Mouse (Mus musculus): ENCODE measurements around the gene Kit. TPM values are rescaled to one million over a fixed set of nuclear protein-coding genes. Genes with fewer than 3 reads are reported as not detected.

Kit gene
- total and polyA plus RNA-seq, 3 experiments: 2.2 to 5.4 (median 2.8) TPM

DNA sequence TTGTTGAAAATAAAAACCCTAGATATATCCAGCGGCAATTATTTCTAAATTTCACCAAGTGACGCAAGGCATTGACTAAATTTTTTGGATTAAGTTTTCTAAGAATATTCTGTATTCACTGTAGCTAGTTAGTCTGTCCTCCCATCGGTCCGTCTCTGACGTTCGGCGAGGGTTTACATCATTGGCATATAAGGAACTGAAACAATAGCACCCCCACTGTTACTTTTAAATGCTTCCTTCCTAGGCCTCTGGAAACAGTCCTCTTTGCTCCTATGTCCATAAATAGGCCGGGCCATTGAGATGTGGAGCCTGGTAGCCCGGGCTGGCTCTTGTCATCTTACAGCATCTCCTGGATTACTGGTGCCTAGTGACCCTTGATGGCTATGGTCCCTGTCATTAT is 29.5 kb downstream of the Kit start:
- TF ChIP-seq EP300 (IDR thresholded peaks at IDR 0.05; ENCODE audit: insufficient read depth, low read depth, low read length) (no peak), POLR2A (IDR thresholded peaks at IDR 0.05; ENCODE audit: insufficient read depth, low read depth, low read length) (no peak), CTCF (IDR thresholded peaks at IDR 0.05) (no peak)
- Histone ChIP-seq H3K4me3 (no peak overlapping the region), H3K4me1 (ENCODE audit: control insufficient read depth, insufficient read depth, low read length) (no peaks in the 10 kb centered on the region), H3K36me3 (ENCODE audit: control insufficient read depth, insufficient read depth, low read length) (no peaks in the 10 kb centered on the region), H3K9ac (ENCODE audit: low read depth, low read length) (no peak overlapping the region), H3K79me2 (replicated peaks; ENCODE audit: control insufficient read depth, insufficient read depth, low read length) (no peaks in the 10 kb centered on the region), H3K27ac (no peak overlapping the region), H3K27me3 (ENCODE audit: control insufficient read depth, insufficient read depth, low read length) (no peaks in the 10 kb centered on the region)
- intact Hi-C loops (cut with DNase I): no loop called here
- WGBS: 59% methylated on average over 9 of the region's 9 CpGs
- DNase-seq: no peak

DNA sequence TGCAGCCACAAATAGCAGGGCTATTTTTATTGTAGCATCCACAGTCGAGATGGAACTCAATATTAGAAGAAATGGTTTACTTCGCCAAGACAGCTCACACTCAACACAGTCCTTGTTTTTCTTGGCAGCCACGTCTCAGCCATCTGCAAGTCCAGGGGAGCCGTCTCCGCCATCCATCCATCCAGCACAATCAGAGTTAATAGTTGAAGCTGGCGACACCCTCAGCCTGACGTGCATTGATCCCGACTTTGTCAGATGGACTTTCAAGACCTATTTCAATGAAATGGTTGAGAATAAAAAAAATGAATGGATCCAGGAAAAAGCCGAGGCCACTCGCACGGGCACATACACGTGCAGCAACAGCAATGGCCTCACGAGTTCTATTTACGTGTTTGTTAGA is 32.2 kb downstream of the Kit start:
- intact Hi-C loops (cut with DNase I): no loop called here
- no peaks in the 10 kb centered on the region for H3K27me3 ChIP-seq (ENCODE audit: control insufficient read depth, insufficient read depth, low read length)
- no peak overlapping the region for H3K9ac ChIP-seq (ENCODE audit: low read depth, low read length)
- TF ChIP-seq CTCF (IDR thresholded peaks at IDR 0.05) (no peak), EP300 (IDR thresholded peaks at IDR 0.05; ENCODE audit: insufficient read depth, low read depth, low read length) (no peak), POLR2A (IDR thresholded peaks at IDR 0.05; ENCODE audit: insufficient read depth, low read depth, low read length) (no peak)
- H3K4me3 ChIP-seq: no peak overlapping the region
- DNase-seq: peak; percentile 24
- no peaks in the 10 kb centered on the region for H3K36me3 ChIP-seq (ENCODE audit: control insufficient read depth, insufficient read depth, low read length)
- H3K27ac ChIP-seq: no peak overlapping the region
- H3K4me1 ChIP-seq (ENCODE audit: control insufficient read depth, insufficient read depth, low read length): no peaks in the 10 kb centered on the region
- 50% methylated on average over 14 of the region's 14 CpGs for WGBS
- no peaks in the 10 kb centered on the region for H3K79me2 ChIP-seq (replicated peaks; ENCODE audit: control insufficient read depth, insufficient read depth, low read length)

DNA sequence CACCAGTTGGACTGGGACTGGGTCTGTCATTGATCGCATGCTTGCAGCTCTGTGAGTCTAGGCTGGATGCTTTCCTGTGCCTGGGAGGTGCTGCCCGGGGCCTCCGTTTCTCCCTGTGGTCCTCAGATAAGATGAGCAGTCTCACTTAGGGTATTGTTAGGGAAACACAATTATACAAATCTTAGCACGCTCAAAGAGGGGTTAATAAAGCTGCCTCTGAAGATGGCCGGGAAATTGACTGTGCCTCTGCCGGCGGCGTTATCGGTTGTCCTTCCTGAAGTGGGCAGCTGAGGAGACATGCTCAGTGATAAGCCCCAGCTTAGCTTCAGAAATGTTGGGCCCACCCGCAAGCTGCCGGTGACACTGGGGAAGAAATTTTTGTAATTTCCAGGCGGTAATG is 33.3 kb downstream of the Kit start:
- Histone ChIP-seq H3K9ac (ENCODE audit: low read depth, low read length) (no peak overlapping the region), H3K79me2 (replicated peaks; ENCODE audit: control insufficient read depth, insufficient read depth, low read length) (no peaks in the 10 kb centered on the region), H3K27me3 (ENCODE audit: control insufficient read depth, insufficient read depth, low read length) (no peaks in the 10 kb centered on the region), H3K36me3 (ENCODE audit: control insufficient read depth, insufficient read depth, low read length) (no peaks in the 10 kb centered on the region), H3K4me3 (no peak overlapping the region), H3K27ac (no peak overlapping the region), H3K4me1 (ENCODE audit: control insufficient read depth, insufficient read depth, low read length) (no peaks in the 10 kb centered on the region)
- TF ChIP-seq POLR2A (IDR thresholded peaks at IDR 0.05; ENCODE audit: insufficient read depth, low read depth, low read length): no peak
- TF ChIP-seq CTCF (IDR thresholded peaks at IDR 0.05): no peak
- no peak for TF ChIP-seq EP300 (IDR thresholded peaks at IDR 0.05; ENCODE audit: insufficient read depth, low read depth, low read length)
- intact Hi-C loops (cut with DNase I): no loop called here
- no peak for DNase-seq
- 48% methylated on average over 12 of the region's 12 CpGs for WGBS

DNA sequence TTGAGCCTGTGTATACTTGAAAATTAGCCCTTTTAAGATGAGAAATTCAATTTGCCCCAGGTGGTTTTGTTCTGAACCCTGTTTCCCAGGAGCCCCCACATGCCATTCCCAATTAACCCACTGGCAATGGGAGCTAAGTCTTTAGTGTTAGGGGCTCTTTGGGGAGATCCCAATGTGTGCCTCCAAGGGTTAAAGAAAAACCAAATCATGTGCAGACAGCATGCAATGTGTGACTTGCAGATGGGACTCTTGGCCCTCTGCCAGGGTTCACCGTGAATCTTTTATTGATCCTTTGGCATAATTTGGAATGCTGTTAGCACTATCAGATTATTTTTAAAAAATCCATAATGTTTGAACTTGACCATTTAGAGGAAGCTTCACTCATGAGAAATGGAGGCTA is 37.7 kb downstream of the Kit start:
- H3K27ac ChIP-seq: no peak overlapping the region
- H3K4me1 ChIP-seq (ENCODE audit: control insufficient read depth, insufficient read depth, low read length): no peaks in the 10 kb centered on the region
- 56% methylated on average over 1 of the region's 1 CpGs for WGBS
- H3K4me3 ChIP-seq: no peak overlapping the region
- H3K9ac ChIP-seq (ENCODE audit: low read depth, low read length): no peak overlapping the region
- DNase-seq: no peak
- H3K36me3 ChIP-seq (ENCODE audit: control insufficient read depth, insufficient read depth, low read length): no peaks in the 10 kb centered on the region
- TF ChIP-seq CTCF (IDR thresholded peaks at IDR 0.05) (no peak), EP300 (IDR thresholded peaks at IDR 0.05; ENCODE audit: insufficient read depth, low read depth, low read length) (no peak), POLR2A (IDR thresholded peaks at IDR 0.05; ENCODE audit: insufficient read depth, low read depth, low read length) (no peak)
- no peaks in the 10 kb centered on the region for H3K27me3 ChIP-seq (ENCODE audit: control insufficient read depth, insufficient read depth, low read length)
- intact Hi-C loops (cut with DNase I): no loop called here
- H3K79me2 ChIP-seq (replicated peaks; ENCODE audit: control insufficient read depth, insufficient read depth, low read length): no peaks in the 10 kb centered on the region

DNA sequence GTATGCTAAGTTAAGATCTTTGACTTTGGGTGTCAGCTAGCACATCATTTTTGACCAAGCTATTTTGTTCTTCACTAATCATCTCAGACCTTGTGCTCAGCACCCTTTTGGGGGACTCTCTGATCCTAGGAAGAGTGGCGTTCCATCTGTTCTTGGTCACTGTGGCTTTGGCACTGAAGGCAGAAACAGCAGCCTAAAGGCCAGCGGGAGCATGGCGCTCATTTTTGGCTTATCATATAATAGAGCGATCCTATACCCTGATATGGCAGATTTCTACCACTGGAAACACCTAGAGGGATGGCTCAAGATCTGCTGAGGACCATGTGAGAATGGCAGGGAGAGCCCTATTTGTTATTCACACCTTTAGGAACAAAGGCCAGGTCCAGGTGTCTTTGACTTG is 38.2 kb downstream of the Kit start:
- Histone ChIP-seq H3K27me3 (ENCODE audit: control insufficient read depth, insufficient read depth, low read length) (no peaks in the 10 kb centered on the region), H3K4me1 (ENCODE audit: control insufficient read depth, insufficient read depth, low read length) (no peaks in the 10 kb centered on the region), H3K4me3 (no peak overlapping the region), H3K36me3 (ENCODE audit: control insufficient read depth, insufficient read depth, low read length) (no peaks in the 10 kb centered on the region), H3K9ac (ENCODE audit: low read depth, low read length) (no peak overlapping the region), H3K79me2 (replicated peaks; ENCODE audit: control insufficient read depth, insufficient read depth, low read length) (no peaks in the 10 kb centered on the region), H3K27ac (no peak overlapping the region)
- TF ChIP-seq POLR2A (IDR thresholded peaks at IDR 0.05; ENCODE audit: insufficient read depth, low read depth, low read length) (no peak), CTCF (IDR thresholded peaks at IDR 0.05) (no peak), EP300 (IDR thresholded peaks at IDR 0.05; ENCODE audit: insufficient read depth, low read depth, low read length) (no peak)
- DNase-seq: no peak
- 96% methylated on average over 4 of the region's 4 CpGs for WGBS
- intact Hi-C loops (cut with DNase I): no loop called here

DNA sequence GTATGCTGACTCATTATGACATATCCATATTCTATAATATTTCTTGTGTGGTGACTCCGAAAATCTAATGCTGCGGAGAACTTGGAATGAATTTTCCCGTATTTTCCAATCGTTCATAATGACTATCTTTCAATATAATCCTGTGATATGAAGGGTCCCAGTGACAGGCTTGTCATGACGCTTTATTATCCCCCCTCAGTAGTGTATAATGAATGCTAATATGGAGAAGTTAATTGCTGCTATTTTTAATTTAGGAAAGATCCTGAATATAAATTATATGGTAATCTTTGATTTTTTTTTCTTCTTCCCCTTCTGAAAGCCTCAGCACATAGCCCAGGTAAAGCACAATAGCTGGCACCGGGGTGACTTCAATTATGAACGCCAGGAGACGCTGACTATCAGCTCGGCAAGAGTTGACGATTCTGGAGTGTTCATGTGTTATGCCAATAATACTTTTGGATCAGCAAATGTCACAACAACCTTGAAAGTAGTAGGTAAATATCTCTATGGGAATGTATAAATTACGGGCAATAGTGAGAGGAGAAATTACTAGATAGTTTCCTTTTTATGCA is 40.4 kb downstream of the Kit start:
- DNase-seq: no peak
- WGBS: 94% methylated on average over 11 of the region's 11 CpGs

More for the DNA sequence above, 40.4 kb downstream of the Kit start:
- intact Hi-C loops (cut with DNase I): no loop called here
- no peak overlapping the region for H3K4me3 ChIP-seq
- no peaks in the 10 kb centered on the region for H3K27me3 ChIP-seq (ENCODE audit: control insufficient read depth, insufficient read depth, low read length)
- H3K4me1 ChIP-seq (ENCODE audit: control insufficient read depth, insufficient read depth, low read length): no peaks in the 10 kb centered on the region
- no peak overlapping the region for H3K9ac ChIP-seq (ENCODE audit: low read depth, low read length)
- no peak overlapping the region for H3K27ac ChIP-seq
- no peaks in the 10 kb centered on the region for H3K79me2 ChIP-seq (replicated peaks; ENCODE audit: control insufficient read depth, insufficient read depth, low read length)
- H3K36me3 ChIP-seq (ENCODE audit: control insufficient read depth, insufficient read depth, low read length): no peaks in the 10 kb centered on the region
- TF ChIP-seq EP300 (IDR thresholded peaks at IDR 0.05; ENCODE audit: insufficient read depth, low read depth, low read length) (no peak), CTCF (IDR thresholded peaks at IDR 0.05) (no peak), POLR2A (IDR thresholded peaks at IDR 0.05; ENCODE audit: insufficient read depth, low read depth, low read length) (no peak)
